Mouse (Mus musculus): Measurements from ENCODE around the gene Entpd1. TPM values are rescaled to one million over a fixed set of nuclear protein-coding genes. Genes with fewer than 3 reads are reported as not detected.

Entpd1 gene
- polyA plus RNA-seq, 1 experiment from 2014 or later: 8.5 TPM

- Histone ChIP-seq H3K4me3 (ENCODE audit: low read depth, low read length) (no peak overlapping the region), H3K4me2 (replicated peaks; ENCODE audit: low read depth, low read length) (no peak overlapping the region), H3K36me3 (ENCODE audit: control insufficient read depth, insufficient read depth, low read length) (no peaks in the 10 kb centered on the region), H3K9me3 (ENCODE audit: control insufficient read depth, low read length) (no peaks in the 10 kb centered on the region), H3K9ac (ENCODE audit: low read depth, low read length) (no peak overlapping the region), H3K27me3 (ENCODE audit: control insufficient read depth, insufficient read depth, low read length) (no peaks in the 10 kb centered on the region), H3K4me1 (replicated peaks; ENCODE audit: control insufficient read depth, insufficient read depth, low read length) (no peaks in the 10 kb centered on the region), H3K27ac (ENCODE audit: low read depth, low read length) (no peak overlapping the region)
- ATAC-seq (ENCODE audit: low FRiP score) (no peak), DNase-seq (ENCODE audit: low spot score) (no peak)
- 88% methylated on average over 3 of the region's 3 CpGs for WGBS
Measured at GRCm38 (mm10) chr19:40632193-40632592, 20.0 kb downstream of the Entpd1 start.

GRCm38 (mm10) chr19:40632668-40633067 lies 20.5 kb downstream of the Entpd1 start:
- no peaks in the 10 kb centered on the region for H3K36me3 ChIP-seq (ENCODE audit: control insufficient read depth, insufficient read depth, low read length)
- H3K4me2 ChIP-seq (replicated peaks; ENCODE audit: low read depth, low read length): no peak overlapping the region
- DNase-seq (ENCODE audit: low spot score) (no peak), ATAC-seq (ENCODE audit: low FRiP score) (no peak)
- no peaks in the 10 kb centered on the region for H3K4me1 ChIP-seq (replicated peaks; ENCODE audit: control insufficient read depth, insufficient read depth, low read length)
- H3K4me3 ChIP-seq (ENCODE audit: low read depth, low read length): no peak overlapping the region
- H3K9me3 ChIP-seq (ENCODE audit: control insufficient read depth, low read length): no peaks in the 10 kb centered on the region
- no peak overlapping the region for H3K27ac ChIP-seq (ENCODE audit: low read depth, low read length)
- 89% methylated on average over 5 of the region's 5 CpGs for WGBS
- H3K27me3 ChIP-seq (ENCODE audit: control insufficient read depth, insufficient read depth, low read length): no peaks in the 10 kb centered on the region
- no peak overlapping the region for H3K9ac ChIP-seq (ENCODE audit: low read depth, low read length)

- 66% methylated on average over 1 of the region's 1 CpGs for WGBS
- Histone ChIP-seq H3K4me1 (replicated peaks; ENCODE audit: control insufficient read depth, insufficient read depth, low read length) (no peaks in the 10 kb centered on the region), H3K9ac (ENCODE audit: low read depth, low read length) (no peak overlapping the region)
Measured at GRCm38 (mm10) chr19:40633144-40633543, 21.0 kb downstream of the Entpd1 start.

GRCm38 (mm10) chr19:40637091-40637490 lies 24.9 kb downstream of the Entpd1 start:
- Histone ChIP-seq H3K27ac (ENCODE audit: low read depth, low read length) (no peak overlapping the region), H3K27me3 (ENCODE audit: control insufficient read depth, insufficient read depth, low read length) (no peaks in the 10 kb centered on the region), H3K4me3 (ENCODE audit: low read depth, low read length) (no peak overlapping the region), H3K4me2 (replicated peaks; ENCODE audit: low read depth, low read length) (no peak overlapping the region), H3K9ac (ENCODE audit: low read depth, low read length) (no peak overlapping the region), H3K4me1 (replicated peaks; ENCODE audit: control insufficient read depth, insufficient read depth, low read length) (no peaks in the 10 kb centered on the region), H3K9me3 (ENCODE audit: control insufficient read depth, low read length) (no peaks in the 10 kb centered on the region), H3K36me3 (ENCODE audit: control insufficient read depth, insufficient read depth, low read length) (no peaks in the 10 kb centered on the region)
- DNase-seq (ENCODE audit: low spot score) (no peak), ATAC-seq (ENCODE audit: low FRiP score) (no peak)
- whole genome bisulfite sequencing: 75% methylated on average over 4 of the region's 4 CpGs

More at GRCm38 (mm10) chr19:40633144-40633543, 21.0 kb downstream of the Entpd1 start:
- H3K36me3 ChIP-seq (ENCODE audit: control insufficient read depth, insufficient read depth, low read length): no peaks in the 10 kb centered on the region
- no peak overlapping the region for H3K27ac ChIP-seq (ENCODE audit: low read depth, low read length)
- no peaks in the 10 kb centered on the region for H3K27me3 ChIP-seq (ENCODE audit: control insufficient read depth, insufficient read depth, low read length)
- H3K4me2 ChIP-seq (replicated peaks; ENCODE audit: low read depth, low read length): no peak overlapping the region
- no peaks in the 10 kb centered on the region for H3K9me3 ChIP-seq (ENCODE audit: control insufficient read depth, low read length)
- no peak for DNase-seq (ENCODE audit: low spot score)
- no peak for ATAC-seq (ENCODE audit: low FRiP score)
- no peak overlapping the region for H3K4me3 ChIP-seq (ENCODE audit: low read depth, low read length)

- 86% methylated on average over 7 of the region's 7 CpGs for WGBS
- no peaks in the 10 kb centered on the region for H3K9me3 ChIP-seq (ENCODE audit: control insufficient read depth, low read length)
- H3K36me3 ChIP-seq (ENCODE audit: control insufficient read depth, insufficient read depth, low read length): no peaks in the 10 kb centered on the region
- H3K4me2 ChIP-seq (replicated peaks; ENCODE audit: low read depth, low read length): no peak overlapping the region
- no peak overlapping the region for H3K4me3 ChIP-seq (ENCODE audit: low read depth, low read length)
- H3K9ac ChIP-seq (ENCODE audit: low read depth, low read length): no peak overlapping the region
- no peaks in the 10 kb centered on the region for H3K4me1 ChIP-seq (replicated peaks; ENCODE audit: control insufficient read depth, insufficient read depth, low read length)
- ATAC-seq (ENCODE audit: low FRiP score) (no peak), DNase-seq (ENCODE audit: low spot score) (no peak)
- no peak overlapping the region for H3K27ac ChIP-seq (ENCODE audit: low read depth, low read length)
- no peaks in the 10 kb centered on the region for H3K27me3 ChIP-seq (ENCODE audit: control insufficient read depth, insufficient read depth, low read length)
Measured at GRCm38 (mm10) chr19:40637601-40638000, 25.4 kb downstream of the Entpd1 start.

GRCm38 (mm10) chr19:40638582-40638981 lies 26.4 kb downstream of the Entpd1 start:
- H3K4me1 ChIP-seq (replicated peaks; ENCODE audit: control insufficient read depth, insufficient read depth, low read length): no peaks in the 10 kb centered on the region
- DNase-seq (ENCODE audit: low spot score) (no peak), ATAC-seq (ENCODE audit: low FRiP score) (no peak)
- 93% methylated on average over 5 of the region's 5 CpGs for WGBS
- H3K27ac ChIP-seq (ENCODE audit: low read depth, low read length): no peak overlapping the region
- no peak overlapping the region for H3K4me3 ChIP-seq (ENCODE audit: low read depth, low read length)
- no peaks in the 10 kb centered on the region for H3K36me3 ChIP-seq (ENCODE audit: control insufficient read depth, insufficient read depth, low read length)
- no peaks in the 10 kb centered on the region for H3K9me3 ChIP-seq (ENCODE audit: control insufficient read depth, low read length)
- no peak overlapping the region for H3K9ac ChIP-seq (ENCODE audit: low read depth, low read length)
- no peaks in the 10 kb centered on the region for H3K27me3 ChIP-seq (ENCODE audit: control insufficient read depth, insufficient read depth, low read length)
- no peak overlapping the region for H3K4me2 ChIP-seq (replicated peaks; ENCODE audit: low read depth, low read length)

- no peak overlapping the region for H3K27ac ChIP-seq (ENCODE audit: low read depth, low read length)
- no peaks in the 10 kb centered on the region for H3K27me3 ChIP-seq (ENCODE audit: control insufficient read depth, insufficient read depth, low read length)
- no peaks in the 10 kb centered on the region for H3K9me3 ChIP-seq (ENCODE audit: control insufficient read depth, low read length)
- no peak overlapping the region for H3K4me2 ChIP-seq (replicated peaks; ENCODE audit: low read depth, low read length)
- H3K36me3 ChIP-seq (ENCODE audit: control insufficient read depth, insufficient read depth, low read length): no peaks in the 10 kb centered on the region
- no peak overlapping the region for H3K4me3 ChIP-seq (ENCODE audit: low read depth, low read length)
- no peak overlapping the region for H3K9ac ChIP-seq (ENCODE audit: low read depth, low read length)
- no peaks in the 10 kb centered on the region for H3K4me1 ChIP-seq (replicated peaks; ENCODE audit: control insufficient read depth, insufficient read depth, low read length)
- no peak for DNase-seq (ENCODE audit: low spot score)
- WGBS: 83% methylated on average over 11 of the region's 11 CpGs
- ATAC-seq (ENCODE audit: low FRiP score): no peak
Measured at GRCm38 (mm10) chr19:40639729-40640304, 27.7 kb downstream of the Entpd1 start.

GRCm38 (mm10) chr19:40640799-40641198 lies 28.6 kb downstream of the Entpd1 start:
- Histone ChIP-seq H3K9me3 (ENCODE audit: control insufficient read depth, low read length) (no peaks in the 10 kb centered on the region), H3K36me3 (ENCODE audit: control insufficient read depth, insufficient read depth, low read length) (no peaks in the 10 kb centered on the region), H3K4me1 (replicated peaks; ENCODE audit: control insufficient read depth, insufficient read depth, low read length) (no peaks in the 10 kb centered on the region), H3K9ac (ENCODE audit: low read depth, low read length) (no peak overlapping the region), H3K27ac (ENCODE audit: low read depth, low read length) (no peak overlapping the region), H3K27me3 (ENCODE audit: control insufficient read depth, insufficient read depth, low read length) (no peaks in the 10 kb centered on the region), H3K4me3 (ENCODE audit: low read depth, low read length) (no peak overlapping the region), H3K4me2 (replicated peaks; ENCODE audit: low read depth, low read length) (no peak overlapping the region)
- DNase-seq (ENCODE audit: low spot score) (no peak), ATAC-seq (ENCODE audit: low FRiP score) (no peak)
- 92% methylated on average over 2 of the region's 2 CpGs for whole genome bisulfite sequencing

GRCm38 (mm10) chr19:40643846-40644245 lies 31.7 kb downstream of the Entpd1 start:
- 93% methylated on average over 1 of the region's 1 CpGs for whole genome bisulfite sequencing
- H3K9me3 ChIP-seq (ENCODE audit: control insufficient read depth, low read length): no peaks in the 10 kb centered on the region
- H3K4me2 ChIP-seq (replicated peaks; ENCODE audit: low read depth, low read length): no peak overlapping the region
- H3K27me3 ChIP-seq (ENCODE audit: control insufficient read depth, insufficient read depth, low read length): no peaks in the 10 kb centered on the region
- H3K27ac ChIP-seq (ENCODE audit: low read depth, low read length): no peak overlapping the region
- no peak for ATAC-seq (ENCODE audit: low FRiP score)
- DNase-seq (ENCODE audit: low spot score): no peak
- H3K9ac ChIP-seq (ENCODE audit: low read depth, low read length): no peak overlapping the region
- no peaks in the 10 kb centered on the region for H3K36me3 ChIP-seq (ENCODE audit: control insufficient read depth, insufficient read depth, low read length)
- H3K4me3 ChIP-seq (ENCODE audit: low read depth, low read length): no peak overlapping the region
- H3K4me1 ChIP-seq (replicated peaks; ENCODE audit: control insufficient read depth, insufficient read depth, low read length): no peaks in the 10 kb centered on the region
